Mouse (Mus musculus) MEL (cell line): Measurements from ENCODE around the gene Tnnt2. TPM values are rescaled to one million over a fixed set of nuclear protein-coding genes. Genes with fewer than 3 reads are reported as not detected.

Experiments
- DNase-seq: peaks from one replicate; pipeline ENCODE4 v3.0.0; 2011; ENCODE audit warnings: low read depth, low spot score
- H3K27ac ChIP-seq: 2 replicates; pipeline ENCODE4 v1.5.1; 2012; ENCODE audit warnings: low read depth, mild to moderate bottlenecking, control low read depth, low read length, moderate library complexity; ENCODE audit not compliant: control insufficient read depth
- H3K27me3 ChIP-seq, 2 experiments: fragments of 150-350 bp in 1 of 2; sonication (generic) in 1 of 2; 2 replicates each; pipeline ENCODE4 v1.6.1; 2012; ENCODE audit warnings: low read length in 2 of 2, mild to moderate bottlenecking in 2 of 2, improper control_type of control experiment in 1 of 2, moderate library complexity in 1 of 2; ENCODE audit not compliant: insufficient read depth in 2 of 2, control insufficient read depth in 1 of 2
- H3K36me3 ChIP-seq, 2 experiments: 2 replicates each; pipeline ENCODE4 v1.6.1; 2012 to 2014; ENCODE audit warnings: low read length in 2 of 2, improper control_type of control experiment in 1 of 2, inconsistent platforms in 1 of 2, mild to moderate bottlenecking in 1 of 2; ENCODE audit not compliant: insufficient read depth in 2 of 2, control insufficient read depth in 1 of 2
- H3K4me1 ChIP-seq, 2 experiments: fragments of 150-350 bp in 1 of 2; sonication (generic) in 1 of 2; 2 replicates each; pipeline ENCODE4 v1.6.1; 2012; ENCODE audit warnings: low read length in 2 of 2, improper control_type of control experiment in 1 of 2, mild to moderate bottlenecking in 1 of 2; ENCODE audit not compliant: insufficient read depth in 2 of 2, control insufficient read depth in 1 of 2
- H3K4me3 ChIP-seq, 2 experiments: fragments of 150-350 bp in 1 of 2; sonication (generic) in 1 of 2; 2 replicates each; pipeline ENCODE4 v1.5.1; 2012; ENCODE audit warnings: low read depth in 2 of 2, low read length in 2 of 2, mild to moderate bottlenecking in 2 of 2, moderate library complexity in 2 of 2, control low read depth in 1 of 2, improper control_type of control experiment in 1 of 2; ENCODE audit not compliant: control insufficient read depth in 1 of 2, insufficient read depth in 1 of 2
- H3K79me2 ChIP-seq: 2 replicates; pipeline ENCODE4 v1.6.1; 2012; ENCODE audit warnings: mild to moderate bottlenecking, low read length, moderate library complexity; ENCODE audit not compliant: control insufficient read depth, poor library complexity, insufficient read depth
- H3K9ac ChIP-seq: 2 replicates; pipeline ENCODE4 v1.6.1; 2012; ENCODE audit warnings: low read depth, mild to moderate bottlenecking, control low read depth, low read length, moderate library complexity; ENCODE audit not compliant: control insufficient read depth, poor library complexity, severe bottlenecking
- H3K9me3 ChIP-seq: fragments of 150-350 bp; sonication (generic); replicated peaks from 2 replicates; pipeline ENCODE4 v1.6.1; 2012; ENCODE audit warnings: mild to moderate bottlenecking, low read length, improper control_type of control experiment, moderate library complexity; ENCODE audit not compliant: insufficient read depth
- BHLHE40 ChIP-seq: IDR thresholded peaks from 2 replicates; pipeline ENCODE4 v1.6.1; 2012; ENCODE audit warnings: low read depth, mild to moderate bottlenecking, inconsistent platforms, low read length, improper control_type of control experiment, borderline replicate concordance
- CHD1 ChIP-seq: IDR thresholded peaks from 2 replicates; pipeline ENCODE4 v1.6.1; 2012; ENCODE audit warnings: low read depth, mild to moderate bottlenecking, inconsistent platforms, low read length, improper control_type of control experiment
- CTCF ChIP-seq, 3 experiments: IDR thresholded peaks in 2 of 3; conservative IDR thresholded peaks in 1 of 3; 2 replicates each; pipeline ENCODE4 v1.5.1; 2011 to 2012; ENCODE audit warnings: low read length in 3 of 3, low read depth in 2 of 3, mild to moderate bottlenecking in 2 of 3, improper control_type of control experiment in 1 of 3, inconsistent platforms in 1 of 3, mixed read lengths in 1 of 3, moderate library complexity in 1 of 3; ENCODE audit not compliant: control insufficient read depth in 1 of 3, insufficient read depth in 1 of 3, poor library complexity in 1 of 3, severe bottlenecking in 1 of 3
- GATA1 ChIP-seq: IDR thresholded peaks from 2 replicates; pipeline ENCODE4 v1.6.1; 2011; ENCODE audit warnings: low read depth, low read length, improper control_type of control experiment
- HCFC1 ChIP-seq: IDR thresholded peaks from 2 replicates; pipeline ENCODE4 v1.6.1; 2012; ENCODE audit warnings: low read depth, mild to moderate bottlenecking, inconsistent platforms, low read length, improper control_type of control experiment, moderate library complexity
- JUND ChIP-seq: IDR thresholded peaks from 2 replicates; pipeline ENCODE4 v1.6.1; 2011; ENCODE audit warnings: low read depth, mild to moderate bottlenecking, improper control_type of control experiment, low read length
- KAT2A ChIP-seq: conservative IDR thresholded peaks from 2 replicates; pipeline ENCODE4 v1.6.1; 2012; ENCODE audit warnings: low read depth, low read length, improper control_type of control experiment, inconsistent platforms
- MAFK ChIP-seq: IDR thresholded peaks from 2 replicates; pipeline ENCODE4 v1.6.1; 2011; ENCODE audit warnings: low read depth, mild to moderate bottlenecking, low read length, improper control_type of control experiment, borderline replicate concordance
- MAZ ChIP-seq: IDR thresholded peaks from 2 replicates; pipeline ENCODE4 v1.6.1; 2012; ENCODE audit warnings: low read depth, mild to moderate bottlenecking, inconsistent platforms, low read length, improper control_type of control experiment
- MXI1 ChIP-seq: IDR thresholded peaks from 2 replicates; pipeline ENCODE4 v1.6.1; 2011; ENCODE audit warnings: mild to moderate bottlenecking, low read depth, low read length, improper control_type of control experiment
- MYB ChIP-seq: IDR thresholded peaks from 2 replicates; pipeline ENCODE4 v1.6.1; 2011; ENCODE audit warnings: mild to moderate bottlenecking, low read depth, low read length, improper control_type of control experiment
- MYC ChIP-seq: IDR thresholded peaks from 2 replicates; pipeline ENCODE4 v1.6.1; 2011; ENCODE audit warnings: low read depth, mild to moderate bottlenecking, low read length, improper control_type of control experiment, moderate library complexity
- POLR2AphosphoS2 ChIP-seq: IDR thresholded peaks from 2 replicates; pipeline ENCODE4 v1.6.1; 2011; ENCODE audit warnings: low read length, improper control_type of control experiment
- POLR2AphosphoS5 ChIP-seq: IDR thresholded peaks from 2 replicates; pipeline ENCODE4 v1.6.1; 2012; ENCODE audit warnings: low read depth, borderline replicate concordance, mild to moderate bottlenecking, inconsistent platforms, low read length, moderate library complexity, mixed read lengths
- RCOR1 ChIP-seq: IDR thresholded peaks from 2 replicates; pipeline ENCODE4 v1.6.1; 2012; ENCODE audit warnings: low read depth, mild to moderate bottlenecking, inconsistent platforms, low read length, improper control_type of control experiment
- SIN3A ChIP-seq: IDR thresholded peaks from 2 replicates; pipeline ENCODE4 v1.6.1; 2012; ENCODE audit warnings: low read length, improper control_type of control experiment, inconsistent platforms
- SMC3 ChIP-seq: IDR thresholded peaks from 2 replicates; pipeline ENCODE4 v1.6.1; 2011; ENCODE audit warnings: low read depth, low read length, improper control_type of control experiment
- TAL1 ChIP-seq: IDR thresholded peaks from 2 replicates; pipeline ENCODE4 v1.6.1; 2012; ENCODE audit warnings: mild to moderate bottlenecking, inconsistent platforms, low read length, moderate library complexity, mixed read lengths
- TBP ChIP-seq: IDR thresholded peaks from 2 replicates; pipeline ENCODE4 v1.8.0; 2011; ENCODE audit warnings: low read depth, low read length, improper control_type of control experiment
- TCF12 ChIP-seq: IDR thresholded peaks from 2 replicates; pipeline ENCODE4 v1.6.1; 2014; ENCODE audit warnings: low read depth, mild to moderate bottlenecking, inconsistent platforms, low read length, improper control_type of control experiment, moderate library complexity
- USF2 ChIP-seq, 2 experiments: IDR thresholded peaks; 2 replicates each; pipeline ENCODE4 v1.6.1; 2011 to 2012; ENCODE audit warnings: improper control_type of control experiment in 2 of 2, low read length in 2 of 2, borderline replicate concordance in 1 of 2, inconsistent platforms in 1 of 2, low read depth in 1 of 2, mild to moderate bottlenecking in 1 of 2; ENCODE audit not compliant: insufficient read depth in 1 of 2
- ZMIZ1 ChIP-seq: IDR thresholded peaks from 2 replicates; pipeline ENCODE4 v1.6.1; 2012; ENCODE audit warnings: low read depth, mild to moderate bottlenecking, inconsistent platforms, low read length, improper control_type of control experiment, moderate library complexity
- ZNF384 ChIP-seq: IDR thresholded peaks from 2 replicates; pipeline ENCODE4 v1.6.1; 2012; ENCODE audit warnings: low read depth, mild to moderate bottlenecking, inconsistent platforms, low read length, improper control_type of control experiment
- polyA plus RNA-seq, 2 experiments: library from polyadenylated mRNA; stranded (reverse) in 1 of 2; unstranded in 1 of 2; fragments of >175 nt in 1 of 2; fragments of >200 nt in 1 of 2; gene quantifications; 2 replicates each; pipeline versions ENCODE4 v1.2.1 to v1.2.4; 2012; ENCODE audit warnings: low replicate concordance in 2 of 2, low read depth in 1 of 2; ENCODE audit not compliant: insufficient read length in 2 of 2, insufficient read depth in 1 of 2, missing spikeins in 1 of 2
- total RNA-seq: library from RNA; depleted of rRNA; stranded (reverse); fragments of 300-350 nt; gene quantifications from 2 replicates; pipeline ENCODE4 v1.2.3, GENCODE M21; 2012

The Tnnt2 gene
- total and polyA plus RNA-seq, 3 experiments, result not detected

DNA sequence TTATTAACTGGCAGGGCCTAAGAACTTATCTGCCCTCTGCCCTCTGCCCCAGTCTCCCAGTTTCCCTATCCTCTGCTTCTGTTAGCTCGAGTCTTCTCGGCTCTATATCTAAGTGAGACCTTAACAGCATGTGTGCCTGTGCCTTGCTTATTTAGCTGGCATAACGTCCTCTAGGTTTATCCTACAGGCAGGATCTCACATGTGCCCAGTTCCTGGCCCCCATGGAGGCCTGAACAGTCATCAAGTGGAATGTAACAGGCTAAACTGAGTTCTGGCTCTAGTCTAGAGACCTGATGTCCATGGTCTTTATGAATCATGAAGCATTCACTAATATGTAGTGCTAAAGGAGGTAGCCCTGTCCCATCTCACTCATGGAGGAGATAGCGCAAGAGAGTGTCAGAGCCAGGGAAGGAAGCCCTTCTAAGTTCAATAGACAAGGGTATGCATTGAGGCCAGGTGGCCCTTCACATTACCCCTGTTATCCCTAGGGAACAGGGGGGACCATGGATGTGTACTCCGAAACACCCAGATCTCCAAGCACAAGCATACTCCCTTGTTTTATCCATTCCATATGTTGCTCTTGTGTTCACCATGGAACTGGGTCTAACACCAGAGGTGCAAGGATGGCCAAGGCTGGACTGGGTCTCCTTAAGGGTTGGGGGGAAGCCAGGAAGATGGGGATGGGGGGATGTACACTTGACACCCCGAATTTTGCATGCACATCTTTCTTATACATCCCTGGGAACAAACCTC lies 18.6 kb downstream of the Tnnt2 start:
- Histone ChIP-seq H3K27me3 (peaks cover 0 to 2% of the 10 kb centered on the region in 2 experiments; a peak in 2 of 4 replicates), H3K4me1 (no peaks in the 10 kb centered on the region), H3K36me3 (no peaks in the 10 kb centered on the region), H3K9ac (no peak overlapping the region), H3K4me3 (no peak overlapping the region), H3K27ac (no peak overlapping the region), H3K9me3 (no peaks in the 10 kb centered on the region), H3K79me2 (no peaks in the 10 kb centered on the region)
- no peak for DNase-seq
- TF ChIP-seq MAZ, result no peak
- TF ChIP-seq TCF12, result no peak
- no peak for TF ChIP-seq MAFK
- TF ChIP-seq HCFC1, result no peak
- no peak for TF ChIP-seq MYC
- no peak for TF ChIP-seq SIN3A
- TF ChIP-seq ZNF384, result no peak
- TF ChIP-seq POLR2AphosphoS5, result no peak
- TF ChIP-seq SMC3, result no peak
- no peak for TF ChIP-seq TAL1
- TF ChIP-seq MYB, result no peak
- TF ChIP-seq JUND, result no peak
- TF ChIP-seq CTCF (IDR thresholded peaks at IDR 0.05 in 2 of 3, conservative IDR thresholded peaks at IDR 0.05 in 1 of 3; ENCODE audit: control insufficient read depth in 1 of 3, insufficient read depth in 1 of 3, low read depth in 2 of 3, low read length in 3 of 3, poor library complexity in 1 of 3, severe bottlenecking in 1 of 3), result no peak
- TF ChIP-seq MXI1, result no peak

DNA sequence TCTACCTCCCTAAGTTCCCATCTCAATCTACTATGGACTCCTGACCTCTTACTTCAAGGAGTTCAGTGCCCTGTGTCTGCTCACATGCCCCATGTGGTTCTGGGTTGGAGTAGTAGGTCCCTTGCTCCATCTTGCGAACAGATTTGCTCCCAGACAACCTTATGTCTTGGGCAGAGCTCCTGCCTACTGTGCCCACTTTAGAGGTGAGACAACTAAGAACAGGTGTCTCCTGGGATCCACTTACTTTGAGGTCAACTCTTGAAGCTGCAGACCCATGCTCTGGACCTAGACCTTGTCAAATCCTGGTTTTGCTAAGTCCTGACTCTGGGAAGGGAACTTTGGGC lies 19.2 kb downstream of the Tnnt2 start:
- H3K4me1 ChIP-seq, result no peaks in the 10 kb centered on the region
- H3K4me3 ChIP-seq, result no peak overlapping the region
- no peaks in the 10 kb centered on the region for H3K36me3 ChIP-seq
- H3K9me3 ChIP-seq, result no peaks in the 10 kb centered on the region
- peaks cover 0 to 2% of the 10 kb centered on the region in 2 experiments; a peak in 2 of 4 replicates for H3K27me3 ChIP-seq
- DNase-seq, result no peak
- no peaks in the 10 kb centered on the region for H3K79me2 ChIP-seq
- TF ChIP-seq RCOR1 (no peak), POLR2AphosphoS2 (no peak), MXI1 (no peak), CHD1 (no peak), BHLHE40 (no peak), KAT2A (no peak), MAZ (no peak), USF2 (IDR thresholded peaks at IDR 0.05; ENCODE audit: borderline replicate concordance in 1 of 2, insufficient read depth in 1 of 2, low read depth in 1 of 2, low read length in 2 of 2) (no peak), TBP (no peak), GATA1 (no peak), TAL1 (no peak), ZMIZ1 (no peak)
- TF ChIP-seq, all 39 proteins: peak for 0
- Histone ChIP-seq H3K27ac (no peak overlapping the region), H3K9ac (no peak overlapping the region)
